Mouse (Mus musculus) intestine, embryonic 16.5 days (tissue): ENCODE measurements at regions not wholly inside any gene's neighbourhood (a gene's known extent, or its start where the extent isn't known, plus 50 kb on each side); places are given as distances from the start of the nearest gene placed in this dataset.

ENCODE experiments used
- ATAC-seq: fragments of 200-750 bp; cut with Nextera tagmentation; 2 replicates; pipeline ENCODE4 v1.8.0; 2017; ENCODE audit warnings: moderate TSS enrichment, moderate library complexity
- H3K27ac ChIP-seq: fragments of 300-500 bp; sonication (generic); 2 replicates; pipeline ENCODE4 v1.5.1; 2014; ENCODE audit warnings: mild to moderate bottlenecking, low read length
- H3K27me3 ChIP-seq: fragments of 300-500 bp; sonication (generic); replicated peaks from 2 replicates; pipeline ENCODE4 v1.6.1; 2014; ENCODE audit warnings: low read length, control low read depth, mixed read lengths; ENCODE audit not compliant: control insufficient read depth, insufficient read depth
- H3K36me3 ChIP-seq: fragments of 300-500 bp; sonication (generic); 2 replicates; pipeline ENCODE4 v1.6.1; 2014; ENCODE audit warnings: low read length, control low read depth; ENCODE audit not compliant: control insufficient read depth, insufficient read depth
- H3K4me1 ChIP-seq: fragments of 300-500 bp; sonication (generic); 2 replicates; pipeline ENCODE4 v1.6.1; 2014; ENCODE audit warnings: low read length, control low read depth, mixed read lengths; ENCODE audit not compliant: control insufficient read depth, insufficient read depth
- H3K4me2 ChIP-seq: fragments of 300-500 bp; sonication (generic); 2 replicates; pipeline ENCODE4 v1.6.1; 2014; ENCODE audit warnings: low read depth, low read length, control low read depth
- H3K4me3 ChIP-seq: fragments of 300-500 bp; sonication (generic); 2 replicates; pipeline ENCODE4 v1.5.1; 2014; ENCODE audit warnings: mild to moderate bottlenecking, low read length
- H3K9ac ChIP-seq: fragments of 300-500 bp; sonication (generic); 2 replicates; pipeline ENCODE4 v1.6.1; 2014; ENCODE audit warnings: low read depth, low read length
- H3K9me3 ChIP-seq: fragments of 300-500 bp; sonication (generic); 2 replicates; pipeline ENCODE4 v1.6.1; 2016; ENCODE audit warnings: low read length, control low read depth; ENCODE audit not compliant: control insufficient read depth
- WGBS: fragments of 180-500 bp; shearing (Covaris S2); extraction: QIAGEN DNeasy Blood & Tissue Kit; methylation state at CpG from one replicate; pipeline ENCODE4 v1.1.7; 2014; 5-methylcytosine and 5-hydroxymethylcytosine counted together

- Histone ChIP-seq H3K9ac (no peak overlapping the region), H3K4me2 (no peak overlapping the region), H3K4me3 (no peak overlapping the region), H3K9me3 (no peaks in the 10 kb centered on the region), H3K27me3 (no peaks in the 10 kb centered on the region), H3K4me1 (no peaks in the 10 kb centered on the region), H3K36me3 (no peaks in the 10 kb centered on the region), H3K27ac (no peak overlapping the region)
- 45% methylated on average over 3 of the region's 3 CpGs for WGBS
- ATAC-seq, result no peak
These were observed 96.4 kb downstream of the Chst1 start for GRCm38 (mm10) chr2:92695869-92696268.

DNA sequence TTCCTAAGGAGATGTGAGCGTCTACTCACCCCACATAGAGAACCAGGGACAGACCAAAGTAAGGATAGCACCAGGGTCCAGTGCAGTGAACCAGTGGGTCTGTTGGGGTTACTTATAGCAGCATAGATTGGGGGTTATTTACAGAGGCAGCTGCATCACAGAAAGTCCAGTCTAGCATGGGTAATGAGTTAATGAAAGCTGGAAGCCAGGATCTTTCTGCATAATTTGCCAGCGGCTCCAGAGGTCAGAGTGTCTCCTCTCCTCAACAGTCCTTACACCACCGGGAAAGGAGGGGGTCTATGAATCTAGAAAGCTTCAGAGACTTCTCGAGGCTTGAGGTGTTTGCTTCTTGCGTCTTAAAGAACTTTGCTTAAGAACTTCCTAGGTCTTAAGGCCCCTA lies 98.2 kb downstream of the Chst1 start:
- H3K36me3 ChIP-seq, result no peaks in the 10 kb centered on the region
- no peak overlapping the region for H3K4me2 ChIP-seq
- no peaks in the 10 kb centered on the region for H3K4me1 ChIP-seq
- no peaks in the 10 kb centered on the region for H3K27me3 ChIP-seq
- ATAC-seq, result no peak
- no peak overlapping the region for H3K27ac ChIP-seq
- H3K4me3 ChIP-seq, result no peak overlapping the region
- WGBS, result 78% methylated on average over 5 of the region's 5 CpGs
- no peak overlapping the region for H3K9ac ChIP-seq
- H3K9me3 ChIP-seq, result no peaks in the 10 kb centered on the region

DNA sequence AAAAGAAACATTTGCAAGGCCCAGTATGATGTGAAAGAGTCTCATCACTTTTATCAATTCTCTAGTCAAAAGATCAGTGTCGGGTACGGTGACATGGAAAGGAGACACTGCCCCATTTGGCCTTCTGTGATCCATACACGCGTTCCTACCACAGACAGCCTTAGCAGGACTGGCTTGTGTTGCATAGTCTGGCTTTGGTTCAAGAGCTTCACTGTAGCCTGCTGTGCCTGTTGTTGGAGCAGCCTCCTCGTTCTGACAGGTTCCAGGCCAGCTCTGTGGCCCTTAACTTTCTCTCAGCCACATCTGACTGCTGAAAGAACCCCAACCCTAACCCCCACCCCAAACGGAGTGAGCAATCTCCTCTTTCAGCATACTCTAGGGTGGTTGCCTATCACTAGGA lies 99.9 kb downstream of the Chst1 start:
- ATAC-seq, result no peak
- no peaks in the 10 kb centered on the region for H3K4me1 ChIP-seq
- no peak overlapping the region for H3K4me2 ChIP-seq
- no peaks in the 10 kb centered on the region for H3K27me3 ChIP-seq
- no peaks in the 10 kb centered on the region for H3K36me3 ChIP-seq
- 62% methylated on average over 6 of the region's 6 CpGs for WGBS
- H3K4me3 ChIP-seq, result no peak overlapping the region
- no peak overlapping the region for H3K27ac ChIP-seq
- H3K9me3 ChIP-seq, result no peaks in the 10 kb centered on the region
- no peak overlapping the region for H3K9ac ChIP-seq

- no peaks in the 10 kb centered on the region for H3K9me3 ChIP-seq
- H3K9ac ChIP-seq, result no peak overlapping the region
- H3K4me2 ChIP-seq, result no peak overlapping the region
- H3K27ac ChIP-seq, result no peak overlapping the region
- no peak for ATAC-seq
- H3K4me3 ChIP-seq, result no peak overlapping the region
- H3K4me1 ChIP-seq, result no peaks in the 10 kb centered on the region
- H3K27me3 ChIP-seq, result no peaks in the 10 kb centered on the region
- WGBS, result 57% methylated on average over 3 of the region's 3 CpGs
- H3K36me3 ChIP-seq, result no peaks in the 10 kb centered on the region
These were observed 104.5 kb downstream of the Chst1 start for GRCm38 (mm10) chr2:92704035-92704434.

- ATAC-seq, result no peak
- WGBS, result 80% methylated on average over 3 of the region's 3 CpGs
These were observed 110.2 kb downstream of the Chst1 start for GRCm38 (mm10) chr2:92709668-92710067.

GRCm38 (mm10) chr2:92711122-92711777 lies 111.7 kb downstream of the Chst1 start:
- Histone ChIP-seq H3K4me3 (no peak overlapping the region), H3K27me3 (no peaks in the 10 kb centered on the region), H3K4me1 (no peaks in the 10 kb centered on the region), H3K4me2 (no peak overlapping the region), H3K9ac (no peak overlapping the region), H3K27ac (no peak overlapping the region), H3K36me3 (no peaks in the 10 kb centered on the region), H3K9me3 (no peaks in the 10 kb centered on the region)
- ATAC-seq, result no peak
- 30% methylated on average over 15 of the region's 15 CpGs for WGBS

More at GRCm38 (mm10) chr2:92709668-92710067, 110.2 kb downstream of the Chst1 start:
- no peaks in the 10 kb centered on the region for H3K36me3 ChIP-seq
- no peaks in the 10 kb centered on the region for H3K4me1 ChIP-seq
- no peak overlapping the region for H3K4me3 ChIP-seq
- no peak overlapping the region for H3K4me2 ChIP-seq
- no peak overlapping the region for H3K9ac ChIP-seq
- no peaks in the 10 kb centered on the region for H3K9me3 ChIP-seq
- no peaks in the 10 kb centered on the region for H3K27me3 ChIP-seq
- no peak overlapping the region for H3K27ac ChIP-seq

DNA sequence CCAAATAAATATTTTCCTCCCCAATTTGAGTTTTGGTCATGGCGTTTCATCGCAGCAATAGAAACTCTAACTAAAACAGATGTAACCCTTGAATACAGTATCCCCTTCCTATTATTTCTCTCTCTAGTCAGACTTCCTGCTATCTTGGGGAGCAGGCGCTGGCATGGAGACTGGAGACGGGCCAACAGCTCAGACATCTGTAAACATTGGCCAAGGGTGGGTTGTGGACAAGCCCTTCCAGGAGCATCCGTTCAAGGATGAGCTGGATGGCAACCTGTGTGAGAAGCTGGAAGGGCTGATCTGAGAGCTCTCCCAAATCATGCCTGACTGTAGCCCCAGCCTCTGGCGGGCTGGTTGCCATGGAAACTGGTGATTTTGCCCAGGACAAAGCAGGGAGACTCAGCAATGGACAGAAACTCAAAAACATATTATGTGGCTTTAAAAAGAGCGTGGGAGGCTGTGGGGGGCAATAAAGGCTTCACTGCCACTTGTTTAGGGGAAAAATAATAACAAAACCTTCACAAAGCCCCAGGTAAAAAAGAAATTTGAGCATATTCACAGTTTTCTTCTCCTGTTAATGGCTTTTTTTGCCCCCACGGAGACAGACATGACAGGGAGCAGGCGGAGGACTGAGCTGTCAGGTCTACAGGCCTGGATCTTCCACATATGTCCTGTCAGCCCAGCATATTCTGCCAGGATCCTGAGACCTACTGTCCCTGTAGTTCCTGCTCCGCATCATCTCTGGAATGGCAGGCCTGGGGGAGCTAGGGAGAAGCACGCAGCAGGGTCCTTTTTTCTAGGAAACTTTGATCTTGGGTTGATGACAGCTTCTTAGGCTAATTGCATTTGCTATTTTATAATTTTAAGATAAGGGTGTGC lies 113.0 kb downstream of the Chst1 start:
- Histone ChIP-seq H3K9me3 (no peaks in the 10 kb centered on the region), H3K36me3 (no peaks in the 10 kb centered on the region), H3K4me2 (no peak overlapping the region), H3K27ac (no peak overlapping the region), H3K27me3 (no peaks in the 10 kb centered on the region), H3K9ac (no peak overlapping the region), H3K4me1 (no peaks in the 10 kb centered on the region), H3K4me3 (no peak overlapping the region)
- no peak for ATAC-seq
- 49% methylated on average over 11 of the region's 11 CpGs for WGBS

- Histone ChIP-seq H3K4me1 (no peaks in the 10 kb centered on the region), H3K36me3 (no peaks in the 10 kb centered on the region), H3K9ac (no peak overlapping the region), H3K27me3 (no peaks in the 10 kb centered on the region), H3K27ac (no peak overlapping the region), H3K4me3 (no peak overlapping the region), H3K9me3 (no peaks in the 10 kb centered on the region), H3K4me2 (no peak overlapping the region)
- ATAC-seq, result no peak
- WGBS, result 70% methylated on average over 3 of the region's 3 CpGs
These were observed 118.2 kb downstream of the Chst1 start for GRCm38 (mm10) chr2:92717706-92718105.

DNA sequence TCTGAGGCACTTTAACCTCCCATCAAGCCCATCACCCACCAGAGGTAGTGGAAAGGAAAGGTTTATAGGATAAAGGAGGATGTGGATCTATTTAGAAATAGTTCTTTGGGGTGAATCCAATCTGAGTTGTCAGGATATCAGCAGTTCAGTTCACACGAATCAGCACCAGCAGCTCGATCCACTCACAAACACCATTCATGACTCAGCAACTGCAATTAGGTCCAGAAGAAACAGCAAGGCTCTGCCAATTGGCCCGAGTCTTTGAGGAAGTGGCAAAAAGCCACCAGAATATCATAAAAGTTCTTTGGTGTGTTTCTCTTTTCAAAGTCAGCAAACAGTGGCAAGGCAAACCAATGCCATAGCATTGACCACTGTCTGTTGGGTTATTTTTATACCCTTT lies 122.4 kb downstream of the Chst1 start:
- H3K4me1 ChIP-seq, result no peaks in the 10 kb centered on the region
- H3K4me3 ChIP-seq, result no peak overlapping the region
- H3K9ac ChIP-seq, result no peak overlapping the region
- no peaks in the 10 kb centered on the region for H3K36me3 ChIP-seq
- no peak overlapping the region for H3K27ac ChIP-seq
- ATAC-seq, result no peak
- H3K4me2 ChIP-seq, result no peak overlapping the region
- no peaks in the 10 kb centered on the region for H3K27me3 ChIP-seq
- H3K9me3 ChIP-seq, result no peaks in the 10 kb centered on the region
- 82% methylated on average over 3 of the region's 3 CpGs for WGBS
